Mouse (Mus musculus): ENCODE results near the gene Acot7.

- no peak for TF ChIP-seq EP300 (IDR thresholded peaks at IDR 0.05; ENCODE audit: low read depth)
- no peak for TF ChIP-seq CTCF (IDR thresholded peaks at IDR 0.05; ENCODE audit: low read depth)
Observed at GRCm38 (mm10) chr4:152307542-152307941, 129.6 kb downstream of the Acot7 start.
